Mouse (Mus musculus): Measurements from ENCODE around the gene Ahsa1. TPM values are rescaled to one million over a fixed set of nuclear protein-coding genes. Genes with fewer than 3 reads are reported as not detected.

The Ahsa1 gene
- total RNA-seq, 2 experiments from 2014 or later: 173 to 176 TPM

Small RNA genes lying within 50 kb of the gene (microRNA-seq; reads per million reads assigned to microRNA genes)
- 0 reads per million in 2 experiments for gene Gm47293

Other genes with a start within 250 kb of the Ahsa1 start
- 10 to 100 TPM; 42.0 to 45.8 TPM for gene Tmem63c, start 245.1 kb upstream of the Ahsa1 start, total RNA-seq (2021)
- gene Ngb, start 163.9 kb upstream of the Ahsa1 start, total RNA-seq (2021): 1 to 10 TPM; 8.0 to 9.8 TPM
- gene Gstz1, start 119.3 kb upstream of the Ahsa1 start, total RNA-seq (2021): 10 to 100 TPM; 45.5 to 48.5 TPM
- 10 to 100 TPM; 18.2 to 20.8 TPM for gene Pomt2, start 118.5 kb upstream of the Ahsa1 start, total RNA-seq (2021)
- gene Samd15, start 66.8 kb upstream of the Ahsa1 start, total RNA-seq (2021): 1 to 10 TPM; 4.5 to 4.7 TPM
- gene Tmed8, start 66.0 kb upstream of the Ahsa1 start, total RNA-seq (2021): 10 to 100 TPM; 30.7 to 32.4 TPM
- gene Noxred1, start 27.7 kb upstream of the Ahsa1 start, total RNA-seq (2021): 1 to 10 TPM; 1.7 to 2.0 TPM
- 10 to 100 TPM; 52.7 to 54.4 TPM for gene Vipas39, start 223 bp upstream of the Ahsa1 start, total RNA-seq (2021)
- under 1 TPM; 0.18 to 0.43 TPM for gene Ism2, start 33.2 kb downstream of the Ahsa1 start, total RNA-seq (2021)
- 10 to 100 TPM; 35.3 to 37.9 TPM for gene Sptlc2, start 121.9 kb downstream of the Ahsa1 start, total RNA-seq (2021)
- gene Slirp, start 177.4 kb downstream of the Ahsa1 start, total RNA-seq (2021): 10 to 100 TPM; 89.2 to 93.5 TPM
- 10 to 100 TPM; 16.5 to 16.8 TPM for gene Alkbh1, start 177.5 kb downstream of the Ahsa1 start, total RNA-seq (2021)
- gene Snw1, start 205.8 kb downstream of the Ahsa1 start, total RNA-seq (2021): 10 to 100 TPM; 63.7 to 73.1 TPM
- gene Gm5788, start 228.2 kb downstream of the Ahsa1 start, total RNA-seq (2021): not detected
- not detected for gene Gm8300, start 247.8 kb downstream of the Ahsa1 start, total RNA-seq (2021)

All from left cerebral cortex, postnatal 25 days (tissue).